Mouse (Mus musculus) layer of hippocampus, adult 11-12 months (tissue): ENCODE results near the gene Pold4.

Experiments used
- DNase-seq: peaks from one replicate; pipeline ENCODE4 v3.0.0; 2022; ENCODE audit warnings: low spot score

The Pold4 gene

DNA sequence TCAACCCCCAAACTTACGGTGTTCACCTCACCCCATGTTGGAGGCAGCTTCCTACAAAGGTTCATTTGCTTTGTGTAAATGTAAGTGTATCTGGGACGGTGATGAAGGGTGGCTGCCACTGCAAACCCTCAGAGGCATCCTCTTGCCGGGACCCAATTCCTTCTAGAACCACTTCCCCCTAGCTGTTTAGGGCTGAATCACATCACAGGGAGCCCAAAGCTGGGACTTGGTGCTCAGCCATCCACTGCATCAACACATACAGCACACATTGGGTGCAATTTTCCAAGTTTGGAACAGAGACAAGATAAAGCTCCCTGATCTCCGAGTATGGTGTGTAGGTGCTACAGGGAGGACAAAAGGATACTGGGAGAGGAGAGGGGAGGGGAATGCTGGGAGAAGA is 26.8 kb upstream of the Pold4 start:
- no peak for DNase-seq

GRCm38 (mm10) chr19:4206971-4207370 is 24.7 kb upstream of the Pold4 start:
- DNase-seq, result peak; percentile 81

DNA sequence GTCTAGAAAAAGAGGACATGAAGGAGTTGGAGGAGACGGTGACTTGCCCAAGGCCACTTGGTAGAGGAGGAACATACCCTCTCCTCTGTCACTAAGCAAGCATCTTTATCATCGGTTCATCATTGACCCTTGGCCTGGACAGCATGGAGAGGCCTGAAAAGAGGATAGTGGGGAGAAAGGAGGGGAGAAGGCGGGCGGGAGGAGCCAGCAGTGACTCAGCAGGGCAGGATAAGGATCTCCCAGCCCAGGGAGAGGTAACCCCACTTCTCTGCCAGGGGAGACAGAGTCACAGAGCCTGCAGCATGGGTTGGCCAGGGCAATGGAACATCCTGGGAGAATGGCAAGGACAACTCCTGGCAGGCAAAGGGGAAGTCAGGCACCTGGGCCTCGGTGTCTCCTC is 23.1 kb upstream of the Pold4 start:
- no peak for DNase-seq

GRCm38 (mm10) chr19:4211891-4212588 is 19.7 kb upstream of the Pold4 start:
- no peak for DNase-seq

- no peak for DNase-seq
These were observed 18.1 kb upstream of the Pold4 start for GRCm38 (mm10) chr19:4213524-4213974.

- no peak for DNase-seq
These were observed 17.5 kb upstream of the Pold4 start, which contains the start of the genes Clcf1 and AC109138.7 for GRCm38 (mm10) chr19:4214071-4214770. Clcf1 (plus strand) TSS chr19:4214238. AC109138.7 (plus strand) TSS chr19:4214357.

- DNase-seq, result no peak
These were observed 16.8 kb upstream of the Pold4 start for GRCm38 (mm10) chr19:4214771-4215450.

GRCm38 (mm10) chr19:4215451-4215840 is 16.3 kb upstream of the Pold4 start:
- no peak for DNase-seq

DNA sequence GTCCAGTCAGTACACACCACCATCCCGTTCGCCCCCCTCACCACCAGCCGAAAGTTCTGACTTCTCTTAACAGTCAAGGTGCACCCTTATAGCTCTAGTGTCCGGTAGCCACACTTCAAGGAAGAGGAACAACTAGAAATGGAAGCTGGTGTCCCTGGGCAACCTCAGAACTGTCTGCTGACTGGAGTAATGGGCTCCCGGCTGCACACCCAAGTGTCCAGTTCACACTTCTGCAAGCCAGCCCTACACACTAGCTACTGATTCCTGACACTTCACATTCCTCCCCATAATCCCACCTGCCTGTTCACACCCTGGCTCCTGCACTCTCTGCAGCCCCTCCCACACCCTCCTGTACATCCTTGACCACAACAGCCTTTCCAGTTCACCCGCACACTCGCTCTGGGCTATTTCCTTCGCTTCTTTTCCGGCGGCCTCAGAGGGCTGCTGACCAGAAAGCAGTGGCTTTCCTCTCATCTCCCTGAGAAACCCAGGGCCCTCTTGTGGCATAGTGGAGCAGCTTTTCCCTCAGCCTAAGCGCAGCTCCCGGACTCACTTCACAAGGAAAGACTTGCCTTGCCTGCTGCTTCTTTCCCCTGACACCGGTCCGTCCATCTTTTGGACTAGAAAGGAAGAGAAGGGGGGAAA is 15.5 kb upstream of the Pold4 start:
- no peak for DNase-seq

GRCm38 (mm10) chr19:4217140-4217539 is 14.6 kb upstream of the Pold4 start:
- no peak for DNase-seq

DNA sequence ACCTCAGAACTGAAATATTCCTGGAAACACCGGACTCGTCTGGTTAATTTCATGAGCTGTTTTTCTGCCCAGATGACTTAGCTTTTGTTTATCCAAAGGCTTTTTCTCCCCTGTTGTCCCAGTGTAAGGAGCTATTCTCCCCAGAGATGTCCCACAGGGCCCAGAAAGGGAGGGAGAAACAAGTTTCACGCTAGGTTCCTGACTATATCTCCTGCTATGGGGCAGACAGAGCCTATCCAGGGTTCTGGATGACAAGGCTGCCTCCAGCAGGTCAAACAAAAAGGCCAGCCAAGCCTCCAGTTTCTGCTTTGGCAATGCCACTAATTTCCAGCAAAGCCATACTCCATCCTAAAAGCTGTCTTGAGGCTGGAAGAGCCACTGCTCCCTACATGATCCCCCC is 13.8 kb upstream of the Pold4 start:
- DNase-seq, result no peak

DNA sequence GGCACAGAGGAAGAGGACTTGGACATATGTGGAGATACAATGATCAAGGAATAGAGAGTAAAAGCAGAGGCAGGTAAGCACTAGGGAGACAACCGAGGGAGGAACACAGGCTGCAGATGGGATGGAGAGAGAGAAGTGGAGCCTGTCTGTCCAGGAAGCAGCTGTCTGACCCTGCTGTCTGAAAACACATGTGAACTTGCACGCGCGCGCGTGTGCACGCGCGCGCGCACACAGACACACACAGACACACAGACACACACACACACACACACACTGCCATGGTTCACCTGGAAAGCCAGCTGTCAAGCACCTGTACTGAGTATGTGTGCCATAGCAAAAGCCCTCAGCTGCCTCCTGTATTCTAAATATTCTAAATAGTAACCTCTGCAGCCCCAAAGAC is 13.4 kb upstream of the Pold4 start:
- DNase-seq, result no peak

DNA sequence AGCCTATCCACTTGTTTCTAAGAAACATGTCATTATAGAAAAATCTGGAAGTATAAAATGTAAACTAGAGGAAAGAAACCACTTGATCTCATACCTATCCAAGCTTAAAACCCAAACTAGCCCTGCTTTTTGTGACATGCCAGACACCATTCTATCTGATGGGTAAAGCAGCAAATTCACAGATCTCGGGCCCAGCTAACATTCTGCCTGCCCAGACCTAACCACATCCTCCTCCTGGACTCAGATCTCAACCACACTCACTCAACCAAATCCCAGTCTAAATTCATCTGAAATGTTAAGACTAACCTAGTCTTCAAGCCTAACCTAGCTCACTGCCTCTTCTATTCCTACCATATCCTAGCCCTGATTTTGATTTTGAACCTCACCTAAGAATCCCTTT is 12.9 kb upstream of the Pold4 start:
- DNase-seq, result no peak

- no peak for DNase-seq
These were observed 11.8 kb upstream of the Pold4 start for GRCm38 (mm10) chr19:4219943-4220342.

GRCm38 (mm10) chr19:4220416-4220815 is 11.3 kb upstream of the Pold4 start:
- DNase-seq, result no peak

GRCm38 (mm10) chr19:4220957-4221743 is 10.5 kb upstream of the Pold4 start:
- DNase-seq, result no peak

DNA sequence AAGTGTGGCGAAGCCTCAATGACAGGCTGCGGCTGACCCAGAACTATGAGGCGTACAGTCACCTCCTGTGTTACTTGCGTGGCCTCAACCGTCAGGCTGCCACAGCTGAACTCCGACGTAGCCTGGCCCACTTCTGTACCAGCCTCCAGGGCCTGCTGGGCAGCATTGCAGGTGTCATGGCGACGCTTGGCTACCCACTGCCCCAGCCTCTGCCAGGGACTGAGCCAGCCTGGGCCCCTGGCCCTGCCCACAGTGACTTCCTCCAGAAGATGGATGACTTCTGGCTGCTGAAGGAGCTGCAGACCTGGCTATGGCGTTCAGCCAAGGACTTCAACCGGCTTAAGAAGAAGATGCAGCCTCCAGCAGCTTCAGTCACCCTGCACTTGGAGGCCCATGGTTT is 9.5 kb upstream of the Pold4 start:
- DNase-seq, result no peak

DNA sequence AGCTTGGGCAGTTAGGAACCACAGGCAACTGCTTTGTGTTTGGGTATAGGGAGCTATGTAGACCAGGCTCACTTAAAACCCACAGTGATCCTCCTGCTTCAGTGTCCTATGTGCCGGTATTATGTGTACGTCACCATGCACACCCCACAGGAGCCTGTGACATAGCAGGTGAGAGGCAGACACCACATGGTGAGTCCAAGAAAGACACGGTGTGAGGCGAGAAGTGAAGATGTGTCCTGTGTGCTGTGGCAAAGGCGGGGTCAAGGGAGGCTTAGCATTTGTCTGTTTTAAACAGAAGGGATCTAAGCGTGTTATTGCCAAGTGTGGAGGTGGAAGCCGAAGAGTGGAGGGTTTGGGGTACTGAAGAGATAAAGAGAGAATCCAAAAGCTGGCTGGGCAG is 4.9 kb upstream of the Pold4 start:
- no peak for DNase-seq

GRCm38 (mm10) chr19:4227446-4227845 is 4.3 kb upstream of the Pold4 start:
- DNase-seq, result no peak

- DNase-seq, result peak; percentile 75
These were observed 3.6 kb upstream of the Pold4 start for GRCm38 (mm10) chr19:4227894-4228678.

DNA sequence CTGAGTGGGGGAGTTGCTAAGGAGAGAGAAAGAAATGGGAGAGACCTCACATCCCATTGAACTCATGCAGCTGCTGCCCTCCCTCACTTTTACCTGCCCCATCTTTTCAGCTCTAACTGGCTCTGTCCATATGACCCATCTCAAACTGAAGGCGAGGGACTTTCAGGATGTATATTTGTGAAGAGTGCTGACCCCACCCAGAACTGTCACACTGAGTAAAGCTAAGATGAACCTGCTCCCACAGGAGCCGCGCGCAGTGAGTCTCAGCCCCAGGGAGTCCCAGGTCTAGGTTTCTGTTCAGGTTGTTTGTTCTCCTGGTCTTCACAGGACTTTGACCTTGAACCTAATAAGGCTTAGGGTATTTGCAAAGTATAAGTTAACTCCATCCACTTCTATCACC is 2.8 kb upstream of the Pold4 start:
- no peak for DNase-seq
